Mouse (Mus musculus) left cerebral cortex, adult 18-20 months (tissue): ENCODE data around the gene F5. TPM values are rescaled to one million over a fixed set of nuclear protein-coding genes. Genes with fewer than 3 reads are reported as not detected.

Experiments used
- DNase-seq, 2 experiments: peaks; one replicate each; pipeline ENCODE4 v3.0.0; 2021 to 2022; ENCODE audit warnings: low spot score in 2 of 2, mixed read lengths in 1 of 2
- long read RNA-seq, 2 experiments: library from polyadenylated mRNA; stranded (forward); transcript quantifications; one replicate each; pipeline ENCODE4 v2.0.0; 2021
- total RNA-seq, 2 experiments: library from RNA; stranded (reverse); gene quantifications; 2 replicates each; pipeline ENCODE4 v1.2.3; 2021

F5 gene
- under 1 TPM; 0.42 to 0.72 TPM for total RNA-seq
- long read RNA-seq, experiment 1, result 0 reads
- long read RNA-seq, experiment 2, result 0 reads

GRCm38 (mm10) chr1:164151387-164152088 lies at the start of gene F5:
F5 (plus strand) TSS chr1:164151838.
- DNase-seq, result no peak

- peak; percentile 5 to 23 for DNase-seq
These were observed 41.9 kb upstream of the F5 start for GRCm38 (mm10) chr1:164109763-164110162.

GRCm38 (mm10) chr1:164110591-164111329 lies 40.9 kb upstream of the F5 start:
- DNase-seq, result no peak

- DNase-seq, result no peak
These were observed 37.4 kb upstream of the F5 start for GRCm38 (mm10) chr1:164114280-164114679.

- no peak for DNase-seq
These were observed 36.6 kb upstream of the F5 start, which contains the start of gene Selp for GRCm38 (mm10) chr1:164114947-164115493. Selp (plus strand) TSS chr1:164115264.

GRCm38 (mm10) chr1:164115647-164116046 lies 36.0 kb upstream of the F5 start:
- DNase-seq, result peak in 1 of 2 experiments; percentile 5

- DNase-seq, result no peak
These were observed 33.8 kb upstream of the F5 start for GRCm38 (mm10) chr1:164117869-164118268.

GRCm38 (mm10) chr1:164119892-164120776 lies 31.5 kb upstream of the F5 start:
- DNase-seq, result no peak

GRCm38 (mm10) chr1:164120777-164121158 lies 30.9 kb upstream of the F5 start:
- DNase-seq, result no peak

GRCm38 (mm10) chr1:164123836-164124235 lies 27.8 kb upstream of the F5 start:
- no peak for DNase-seq

GRCm38 (mm10) chr1:164130013-164130412 lies 21.6 kb upstream of the F5 start:
- DNase-seq, result no peak

- no peak for DNase-seq
These were observed 19.0 kb upstream of the F5 start for GRCm38 (mm10) chr1:164132609-164133008.

- no peak for DNase-seq
These were observed 17.5 kb upstream of the F5 start for GRCm38 (mm10) chr1:164134101-164134500.

- no peak for DNase-seq
These were observed 16.3 kb upstream of the F5 start for GRCm38 (mm10) chr1:164135360-164135759.

- DNase-seq, result no peak
These were observed 15.7 kb upstream of the F5 start for GRCm38 (mm10) chr1:164135960-164136359.

- no peak for DNase-seq
These were observed 15.0 kb upstream of the F5 start for GRCm38 (mm10) chr1:164136636-164137035.

- DNase-seq, result peak; percentile 70 to 85
These were observed 13.1 kb upstream of the F5 start for GRCm38 (mm10) chr1:164138365-164139130.

GRCm38 (mm10) chr1:164139464-164139863 lies 12.2 kb upstream of the F5 start:
- no peak for DNase-seq

GRCm38 (mm10) chr1:164149083-164149482 lies 2.6 kb upstream of the F5 start:
- DNase-seq, result no peak

GRCm38 (mm10) chr1:164152836-164153235 lies 1.2 kb downstream of the F5 start:
- no peak for DNase-seq
